Mouse (Mus musculus): ENCODE measurements around the gene Casd1.
"Not testable (repeated sequence)": the region's sequence is repeated elsewhere in the genome, so short reads cannot be mapped to it uniquely, and the experiment has no call there.

Casd1 gene

DNA sequence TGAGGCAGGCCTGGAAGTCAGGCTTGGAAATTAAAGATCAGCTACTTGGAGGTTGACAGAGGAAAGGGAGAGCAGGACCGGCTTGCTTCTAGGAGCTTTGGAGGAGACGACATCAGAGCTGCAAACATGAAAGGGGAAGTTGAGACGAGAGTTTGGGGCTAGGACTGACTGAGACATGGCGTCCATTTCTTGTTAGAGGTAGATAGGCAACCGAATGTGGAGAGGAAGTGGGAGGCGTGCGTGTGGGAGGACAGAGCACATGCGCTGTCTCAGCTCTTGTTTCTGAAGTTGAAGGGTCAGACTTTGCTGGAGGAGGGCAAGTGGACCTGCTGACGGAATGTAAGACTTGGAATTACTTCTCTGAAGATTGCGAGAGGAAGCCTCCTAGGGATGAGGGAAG is 17.3 kb downstream of the Casd1 start:
- no peak for DNase-seq (ENCODE audit: low read depth)

- no peak for DNase-seq (ENCODE audit: low read depth)
Observed at GRCm38 (mm10) chr6:4631464-4631863, 30.8 kb downstream of the Casd1 start.

DNA sequence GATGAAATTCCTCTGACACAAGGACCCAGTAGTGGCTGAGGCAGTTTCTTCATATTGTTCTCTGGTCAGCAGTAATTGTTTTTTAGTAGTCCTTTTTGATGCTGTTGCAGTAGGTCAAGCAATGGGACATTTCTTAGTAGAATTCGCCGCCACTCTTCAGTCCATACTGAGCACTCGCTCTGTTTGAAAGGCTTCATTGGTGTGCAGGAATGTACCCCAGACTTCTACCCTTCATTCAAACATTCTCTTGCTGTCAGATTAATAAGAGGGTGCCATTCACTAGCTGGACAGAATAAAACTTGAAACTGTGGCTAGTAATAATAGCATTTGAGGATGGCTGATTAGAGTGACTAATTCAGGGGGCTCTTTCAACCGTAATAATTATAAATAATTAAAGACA is 32.5 kb downstream of the Casd1 start:
- DNase-seq (ENCODE audit: low read depth), result no peak

DNA sequence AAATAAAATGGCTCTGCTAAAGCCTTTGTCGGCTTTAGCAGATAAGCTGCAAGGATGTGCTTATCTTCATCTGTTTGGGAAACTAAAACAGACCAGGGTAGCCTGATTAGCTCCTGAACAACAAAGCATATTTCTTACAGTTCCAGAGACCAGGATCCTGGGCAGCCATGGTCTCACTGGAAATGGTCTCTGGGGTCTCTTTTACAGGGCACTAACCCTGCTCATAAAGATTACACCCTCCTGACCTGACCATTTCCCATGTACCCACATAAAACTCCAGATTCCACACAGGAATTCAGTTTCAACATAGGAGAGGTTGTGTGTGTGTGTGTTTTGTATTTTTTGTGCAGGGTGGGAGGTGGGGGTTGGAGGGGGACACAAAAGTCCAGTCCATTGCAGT is 34.2 kb downstream of the Casd1 start:
- no peak for DNase-seq (ENCODE audit: low read depth)

- DNase-seq (ENCODE audit: low read depth), result no peak
Observed at GRCm38 (mm10) chr6:4642068-4642467, 41.4 kb downstream of the Casd1 start.

DNA sequence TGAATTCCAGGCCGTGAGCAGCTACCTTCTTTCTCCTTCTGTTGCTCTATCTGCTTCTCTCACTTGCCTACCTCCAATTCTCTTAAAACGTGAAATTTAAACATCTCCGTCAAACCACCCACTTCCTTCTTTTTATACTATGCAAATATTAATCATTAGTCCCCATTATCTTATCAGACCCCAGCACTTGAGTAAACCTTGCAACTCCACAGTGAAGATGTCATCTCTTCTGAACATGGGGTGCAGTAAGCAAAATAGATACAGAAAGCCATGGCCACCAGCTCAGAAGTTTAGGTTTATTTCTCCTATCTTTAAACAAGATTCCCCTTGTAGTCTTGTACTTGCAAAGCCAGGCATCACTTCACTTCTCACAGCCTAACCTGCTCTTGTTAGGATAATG is 46.7 kb downstream of the Casd1 start:
- DNase-seq (ENCODE audit: low read depth), result no peak

- no peak for DNase-seq (ENCODE audit: low read depth)
Observed at GRCm38 (mm10) chr6:4652596-4653134, 52.0 kb downstream of the Casd1 start.

- DNase-seq (ENCODE audit: low read depth), result not testable (repeated sequence)
Observed at GRCm38 (mm10) chr6:4653741-4654140, 53.1 kb downstream of the Casd1 start.

- no peak for DNase-seq (ENCODE audit: low read depth)
Observed at GRCm38 (mm10) chr6:4655466-4655865, 54.8 kb downstream of the Casd1 start.

DNA sequence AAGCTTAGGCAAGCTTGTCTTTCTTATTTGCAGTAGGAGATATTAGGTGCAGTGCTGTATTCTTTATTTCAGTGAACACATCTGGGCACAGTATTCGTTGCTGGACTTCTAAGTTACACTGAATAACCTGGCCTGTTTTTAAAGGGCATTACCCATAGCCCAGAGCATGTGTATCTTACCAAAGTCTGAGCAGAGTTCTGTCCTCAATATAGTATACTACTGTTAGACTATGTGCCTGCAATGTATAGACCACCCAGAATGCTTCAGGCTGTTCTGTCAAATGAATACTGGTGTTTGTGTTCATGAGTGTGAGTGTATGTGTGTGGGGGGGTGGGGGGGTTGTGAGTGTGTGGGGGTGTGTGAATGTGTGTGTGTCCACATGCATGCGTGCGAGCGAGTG is 55.3 kb downstream of the Casd1 start:
- DNase-seq (ENCODE audit: low read depth), result no peak

GRCm38 (mm10) chr6:4658861-4659260 is 58.2 kb downstream of the Casd1 start:
- DNase-seq (ENCODE audit: low read depth), result no peak

- DNase-seq (ENCODE audit: low read depth), result peak; percentile 17
Observed at GRCm38 (mm10) chr6:4663516-4663915, 62.9 kb downstream of the Casd1 start.

DNA sequence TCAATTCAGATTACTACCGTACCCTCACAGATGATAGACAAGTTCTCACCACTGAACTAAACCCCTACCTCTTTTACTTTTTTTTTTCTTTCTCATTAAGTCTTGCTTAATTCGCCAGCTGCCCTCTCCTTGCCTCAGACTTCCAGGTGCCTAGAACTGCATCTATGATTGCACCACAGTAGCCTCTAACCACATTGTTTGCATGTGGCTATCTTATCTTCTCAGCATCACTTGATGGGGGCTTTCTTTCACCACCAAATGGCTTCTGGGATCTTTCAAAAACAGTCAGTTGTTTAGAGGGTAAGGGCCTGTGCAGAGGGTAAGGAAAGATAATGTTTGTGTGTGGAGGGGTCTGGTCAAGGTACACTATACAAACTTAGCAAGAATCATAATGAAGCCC is 63.7 kb downstream of the Casd1 start:
- DNase-seq (ENCODE audit: low read depth), result no peak

- DNase-seq (ENCODE audit: low read depth), result no peak
Observed at GRCm38 (mm10) chr6:4665154-4665553, 64.5 kb downstream of the Casd1 start.

DNA sequence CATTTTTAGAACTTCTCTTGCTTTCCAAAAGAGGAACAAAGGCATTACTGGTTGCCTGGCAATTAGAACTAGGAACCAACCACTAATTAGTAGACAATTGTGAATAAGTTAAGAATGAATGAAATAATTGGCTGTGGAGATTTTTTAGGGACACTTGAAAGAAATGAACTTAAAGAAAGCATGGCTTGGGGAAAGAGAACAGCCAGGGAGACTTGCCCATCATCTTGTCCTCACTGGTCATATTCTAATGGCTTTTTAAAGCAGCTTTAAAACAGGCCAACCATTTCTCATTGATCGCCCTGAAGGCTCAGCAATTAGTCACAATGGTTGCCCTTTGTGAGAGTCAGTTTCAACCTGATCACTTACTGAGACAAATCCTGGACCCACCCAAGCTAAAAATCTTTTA is 76.7 kb downstream of the Casd1 start:
- no peak for DNase-seq (ENCODE audit: low read depth)

- no peak for DNase-seq (ENCODE audit: low read depth)
Observed at GRCm38 (mm10) chr6:4679981-4680380, 79.3 kb downstream of the Casd1 start.

GRCm38 (mm10) chr6:4680576-4680975 is 79.9 kb downstream of the Casd1 start:
- DNase-seq (ENCODE audit: low read depth), result no peak

- DNase-seq (ENCODE audit: low read depth), result no peak
Observed at GRCm38 (mm10) chr6:4684706-4685340, 84.2 kb downstream of the Casd1 start.

DNA sequence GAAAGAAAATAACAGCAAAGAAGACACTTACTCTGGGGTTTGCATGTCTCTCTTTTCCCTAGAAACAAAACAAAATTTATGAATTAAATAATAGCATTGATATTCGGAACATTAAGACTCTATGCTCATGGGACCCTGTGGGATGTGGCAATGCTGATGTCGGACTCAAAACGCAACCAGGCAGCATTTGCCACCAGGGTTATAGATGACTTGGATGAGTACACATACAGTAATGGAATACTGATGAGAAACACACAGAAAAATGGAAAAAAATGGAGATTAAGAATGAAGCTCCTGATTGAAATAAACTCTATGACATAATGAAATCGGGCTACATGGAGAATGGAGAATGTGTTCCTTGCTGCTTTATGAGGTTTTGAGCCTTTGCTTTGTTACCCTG is 89.8 kb downstream of the Casd1 start:
- no peak for DNase-seq (ENCODE audit: low read depth)

Data from c-Kit-positive CD71-positive TER-119-negative erythroid progenitor cells, embryonic 14.5 days (primary cell).